Mouse (Mus musculus) naive thymus-derived CD4-positive, alpha-beta T cell, adult 2 months (primary cell): ENCODE data around the gene Zfp64.

Experiments
- DNase-seq: peaks from one replicate; pipeline ENCODE4 v3.0.0-alpha.2; 2011; ENCODE audit warnings: low read depth

Zfp64 gene

DNA sequence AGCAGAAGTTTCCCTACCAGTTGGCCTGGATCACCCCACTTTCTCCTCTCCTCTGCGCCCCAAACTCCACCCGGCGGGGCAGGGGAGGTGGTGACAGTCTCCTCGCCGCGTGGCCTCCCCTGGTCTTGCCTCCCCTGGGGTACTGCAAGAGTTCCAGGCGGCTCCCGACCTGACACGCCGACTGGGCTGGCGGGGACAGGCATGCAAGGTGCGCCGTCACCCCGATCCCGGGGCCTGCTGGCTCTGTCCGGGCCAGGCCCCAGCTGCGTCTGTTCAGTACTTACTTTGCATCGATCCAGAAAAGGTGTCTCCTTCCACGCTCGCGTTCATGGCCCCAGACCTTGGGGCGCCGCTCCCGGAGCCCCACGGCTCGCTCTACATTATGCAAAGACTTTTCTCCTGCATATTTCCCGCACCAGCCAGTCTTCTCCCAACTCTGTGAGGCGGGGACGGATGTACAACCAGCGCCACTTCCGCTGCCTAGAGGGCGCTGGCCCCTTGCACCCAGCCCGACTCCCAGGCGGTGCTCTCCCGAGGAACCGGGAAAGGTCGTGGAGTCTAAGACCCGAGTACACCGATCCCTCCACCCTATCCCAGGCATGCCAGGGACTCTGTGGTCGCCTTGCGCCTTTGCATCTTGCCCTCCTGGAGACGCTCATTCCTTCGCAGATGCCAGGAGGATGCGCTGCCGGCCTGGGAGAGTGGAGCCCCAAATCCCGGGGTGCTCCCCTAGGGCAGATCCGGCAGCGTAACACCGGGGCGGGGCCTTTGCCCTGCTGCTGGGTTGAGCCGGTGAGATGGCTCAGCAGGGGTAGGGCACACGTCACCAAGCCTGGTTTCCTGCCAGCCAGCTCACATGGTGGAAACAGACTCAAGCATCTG, at the start of gene Zfp64:
Gene Zfp64 (minus strand): TSS at position 753 of the 882 bp plus-strand sequence.
- peak; percentile 92 for DNase-seq

DNA sequence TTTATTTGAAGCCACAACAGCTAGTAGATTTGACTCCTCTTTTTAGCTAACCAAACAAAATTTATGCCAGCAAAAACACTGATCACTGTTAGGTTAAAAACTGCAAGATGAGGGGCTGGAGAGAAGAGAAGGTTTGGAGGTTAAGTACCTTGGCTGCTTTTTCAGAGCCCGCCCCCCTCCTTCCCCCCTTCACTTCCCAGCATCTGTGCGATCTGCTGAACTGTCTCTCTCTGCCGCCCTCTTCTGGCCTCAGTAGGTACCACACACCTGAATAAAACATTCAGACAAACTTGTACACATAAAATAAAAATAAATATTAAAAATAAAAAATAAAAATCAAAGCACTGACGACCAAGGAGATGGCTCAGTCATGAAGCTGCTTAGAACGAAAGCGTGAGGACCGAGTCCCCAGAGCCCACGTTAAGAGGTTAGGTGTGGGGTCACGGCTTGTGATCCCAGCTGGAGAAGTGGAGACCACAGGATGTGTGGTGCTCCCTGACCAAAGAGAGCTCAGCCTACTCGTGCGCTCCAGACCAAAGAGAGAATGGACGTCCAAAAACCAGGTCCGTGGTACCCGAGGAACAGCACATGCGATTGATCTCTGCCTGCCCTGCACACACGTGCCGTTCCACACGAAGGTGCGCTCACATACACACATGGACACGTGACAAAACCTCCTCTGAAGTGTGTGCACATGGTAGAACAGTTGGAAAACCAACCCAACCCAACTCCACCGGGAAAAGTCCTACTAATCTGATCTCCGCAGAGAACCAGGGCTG, 37.4 kb upstream of the Zfp64 start:
- DNase-seq: peak; percentile 41

DNA sequence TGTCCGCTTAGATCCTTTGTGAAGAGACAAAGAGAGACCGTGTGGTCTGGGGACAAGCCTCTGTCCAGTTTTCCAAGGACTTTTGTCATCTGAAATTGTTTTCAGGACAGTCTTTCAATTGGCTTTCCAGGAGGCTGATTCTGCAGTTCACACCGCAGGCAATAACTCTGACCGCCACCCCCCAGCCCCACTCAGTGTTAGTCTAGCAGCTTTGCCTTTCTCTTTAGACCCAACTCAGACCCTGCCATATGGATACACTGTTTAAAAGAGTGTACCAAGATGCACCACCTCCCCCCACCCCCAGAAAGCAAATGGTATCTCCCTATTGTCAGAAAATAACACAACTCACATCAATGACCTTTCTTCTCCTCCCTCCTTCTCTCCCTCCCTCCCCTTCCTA, 35.6 kb upstream of the Zfp64 start:
- no peak for DNase-seq

DNA sequence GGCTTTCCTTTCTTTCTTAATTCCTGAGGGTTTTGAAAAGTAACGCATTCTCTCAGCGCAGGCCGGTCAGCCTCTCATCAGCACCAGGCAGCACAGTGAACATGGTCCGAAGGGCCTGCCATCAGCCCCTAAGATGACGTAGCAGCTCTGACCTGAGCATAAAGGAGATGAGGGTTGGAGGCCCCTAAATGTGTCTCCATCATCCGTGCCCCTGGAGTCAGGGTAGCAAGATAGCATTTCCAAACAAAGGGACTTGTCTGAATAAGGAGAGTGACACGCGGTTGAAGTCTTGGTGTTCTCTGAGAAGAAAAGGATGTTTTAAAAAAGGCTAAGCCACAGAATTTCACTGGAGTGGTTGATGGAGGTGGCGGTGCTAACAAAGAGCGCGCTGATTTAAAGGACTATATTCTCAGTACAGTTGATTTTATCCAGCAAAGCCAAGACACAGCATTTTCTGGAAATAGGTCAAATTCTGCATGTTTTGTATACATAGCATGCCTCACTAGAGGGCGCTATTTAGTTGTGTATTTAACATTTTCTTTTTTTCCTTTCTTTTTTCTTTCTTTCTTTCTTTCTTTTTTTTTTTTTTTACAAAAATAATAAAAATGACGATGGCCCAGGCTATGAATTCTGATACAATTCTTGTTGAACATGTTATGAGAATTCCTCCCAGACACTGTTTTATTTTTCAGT, 34.8 kb upstream of the Zfp64 start:
- peak; percentile 41 for DNase-seq

DNA sequence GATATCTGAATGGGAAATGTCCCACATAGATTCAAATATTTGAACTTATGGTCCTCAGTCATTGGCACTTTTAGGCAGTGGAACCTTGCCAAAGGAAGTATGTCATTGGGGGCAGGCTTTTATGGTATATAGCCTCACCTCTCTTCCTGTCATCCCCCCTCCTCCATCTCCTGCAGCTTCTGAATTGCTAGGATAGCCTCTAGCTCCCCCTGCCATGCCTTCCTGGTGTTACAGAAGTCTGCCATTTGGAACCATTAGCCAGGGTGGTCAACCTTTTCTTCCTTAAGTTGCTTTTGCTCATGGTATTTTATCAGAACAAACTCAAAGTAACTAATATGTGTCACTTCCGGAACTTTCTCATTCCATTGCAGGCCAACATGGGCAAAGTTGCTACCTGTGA, 32.7 kb upstream of the Zfp64 start:
- DNase-seq: no peak

DNA sequence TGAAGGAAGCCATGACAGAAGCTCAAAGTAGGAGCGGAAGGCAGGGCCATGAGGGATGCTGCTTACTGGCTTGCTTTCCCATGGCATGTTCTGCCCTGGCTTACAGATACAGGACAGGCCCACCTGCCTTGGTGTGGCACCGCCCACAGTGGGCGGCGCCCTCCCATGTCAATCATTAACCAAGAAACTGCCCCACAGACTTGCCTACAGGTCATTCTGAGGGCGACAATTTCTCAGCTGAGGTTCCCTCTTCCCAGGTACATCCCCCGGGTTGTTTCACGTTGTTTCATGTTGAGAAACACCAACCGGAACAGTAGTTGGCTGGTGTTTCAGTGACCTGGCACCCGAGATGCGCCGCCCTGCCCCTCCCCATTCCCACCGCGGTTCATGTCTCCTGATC, 32.0 kb upstream of the Zfp64 start:
- no peak for DNase-seq

DNA sequence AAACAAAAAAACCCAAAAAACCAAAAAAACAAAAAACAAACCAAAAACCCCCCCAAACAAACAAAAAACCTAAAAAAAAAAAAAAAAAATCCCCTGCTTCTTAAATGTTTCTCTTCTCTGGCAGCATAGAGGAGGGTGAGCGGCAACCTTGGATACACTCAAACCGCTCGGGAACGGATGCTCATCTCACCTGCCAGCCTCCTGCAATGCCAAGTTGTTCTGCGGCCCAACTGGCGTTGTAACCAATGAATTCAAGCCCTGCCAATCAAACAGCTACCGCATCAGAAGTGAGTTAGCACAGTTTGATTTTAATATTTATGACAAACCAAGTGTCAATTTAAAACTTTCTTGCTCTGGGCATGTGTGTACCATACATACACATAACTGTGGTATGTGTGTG, 26.6 kb upstream of the Zfp64 start:
- no peak for DNase-seq

DNA sequence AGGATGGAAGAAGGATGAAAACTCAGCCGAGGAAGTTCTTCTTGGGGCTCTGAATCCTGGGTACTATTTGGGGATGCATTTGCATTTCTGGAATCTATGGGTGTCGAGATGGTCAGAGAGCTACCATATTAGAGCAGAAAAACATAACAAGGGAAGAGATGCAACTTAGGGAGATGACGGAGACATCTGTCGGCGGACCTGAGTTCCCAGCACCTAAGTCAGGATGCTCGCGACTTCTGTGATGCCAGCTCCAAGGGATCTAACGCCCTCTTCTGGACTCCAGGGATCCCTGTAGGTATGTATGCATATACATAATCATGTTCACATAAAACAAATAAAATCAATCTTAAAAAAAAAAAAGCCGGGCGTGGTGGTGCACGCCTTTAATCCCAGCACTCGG, 26.1 kb upstream of the Zfp64 start:
- no peak for DNase-seq

DNA sequence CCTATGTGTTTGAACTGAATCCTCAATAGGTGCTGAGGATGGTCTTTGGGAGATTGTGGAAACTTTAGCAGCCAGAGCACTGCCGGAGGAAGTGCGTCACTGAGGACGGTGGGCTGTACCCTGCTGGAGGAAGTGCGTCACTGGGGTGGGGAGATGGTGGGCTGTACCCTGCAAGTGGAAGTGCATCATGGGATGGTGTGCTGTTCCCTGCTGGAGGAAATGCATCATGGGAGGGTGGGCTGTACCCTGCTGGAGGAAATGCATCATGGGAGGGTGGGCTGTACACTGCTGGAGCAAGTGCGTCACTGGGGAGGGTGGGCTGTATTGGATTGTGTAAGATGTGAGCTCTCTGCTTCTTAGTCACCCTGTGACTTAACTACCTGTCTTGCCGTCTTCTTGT, 25.5 kb upstream of the Zfp64 start:
- peak; percentile 63 for DNase-seq

DNA sequence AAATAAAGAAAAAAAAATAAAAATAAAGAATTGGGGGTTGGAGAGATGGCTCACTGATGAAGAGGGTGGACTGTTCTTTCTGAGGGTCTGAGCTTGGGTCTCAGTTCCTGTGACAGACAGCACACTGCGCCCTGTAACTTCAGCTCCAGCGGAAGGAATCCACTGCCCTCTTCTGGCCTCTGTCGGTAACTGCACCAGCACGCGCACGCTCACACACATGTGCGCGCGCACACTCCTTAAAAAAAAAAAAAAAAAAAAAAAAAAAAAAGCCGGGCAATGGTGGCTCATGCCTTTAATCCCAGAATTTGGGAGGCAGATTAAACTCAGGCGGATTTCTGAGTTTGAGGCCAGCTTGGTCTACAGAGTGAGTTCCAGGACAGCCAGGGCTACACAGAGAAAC, 24.4 kb upstream of the Zfp64 start:
- peak; percentile 37 for DNase-seq

DNA sequence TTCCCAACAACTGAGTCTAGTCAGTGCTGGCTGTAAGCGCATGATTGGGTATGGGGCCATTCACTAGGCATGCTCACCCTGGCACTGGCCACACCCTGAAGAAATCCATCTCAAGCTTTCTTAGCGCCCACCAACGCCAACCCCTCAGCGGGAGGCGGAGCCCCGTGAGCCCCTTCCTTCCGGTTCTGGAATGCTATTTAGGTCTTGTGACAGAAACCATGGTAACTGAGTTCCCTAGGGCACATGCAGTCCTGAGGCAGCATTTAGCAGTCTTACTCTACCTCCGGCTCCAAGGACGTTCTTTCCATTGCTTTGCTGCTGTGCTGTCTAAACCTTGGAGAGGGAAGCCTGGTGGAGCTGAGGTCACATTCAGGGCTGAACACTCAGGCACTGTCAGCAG, 22.6 kb upstream of the Zfp64 start:
- DNase-seq: no peak

DNA sequence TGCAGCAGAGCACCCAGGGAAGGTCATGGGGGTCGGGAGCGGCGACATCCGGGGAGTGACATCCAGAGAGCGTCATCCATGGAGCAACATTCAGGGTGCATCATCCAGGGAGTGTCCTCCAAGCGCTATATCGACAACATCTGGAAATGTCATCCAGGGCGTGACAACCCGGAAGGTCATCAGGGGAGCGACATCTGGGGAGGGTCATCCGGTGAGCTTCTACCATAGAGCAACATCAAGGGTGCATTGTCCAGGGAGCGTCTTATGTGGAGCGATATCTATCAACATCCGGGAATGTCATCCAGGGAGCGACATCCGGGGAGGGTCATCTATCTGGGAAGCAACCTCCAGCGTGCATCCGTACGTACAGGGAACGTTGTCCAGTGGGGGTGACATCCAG, 14.7 kb upstream of the Zfp64 start:
- DNase-seq: no peak

DNA sequence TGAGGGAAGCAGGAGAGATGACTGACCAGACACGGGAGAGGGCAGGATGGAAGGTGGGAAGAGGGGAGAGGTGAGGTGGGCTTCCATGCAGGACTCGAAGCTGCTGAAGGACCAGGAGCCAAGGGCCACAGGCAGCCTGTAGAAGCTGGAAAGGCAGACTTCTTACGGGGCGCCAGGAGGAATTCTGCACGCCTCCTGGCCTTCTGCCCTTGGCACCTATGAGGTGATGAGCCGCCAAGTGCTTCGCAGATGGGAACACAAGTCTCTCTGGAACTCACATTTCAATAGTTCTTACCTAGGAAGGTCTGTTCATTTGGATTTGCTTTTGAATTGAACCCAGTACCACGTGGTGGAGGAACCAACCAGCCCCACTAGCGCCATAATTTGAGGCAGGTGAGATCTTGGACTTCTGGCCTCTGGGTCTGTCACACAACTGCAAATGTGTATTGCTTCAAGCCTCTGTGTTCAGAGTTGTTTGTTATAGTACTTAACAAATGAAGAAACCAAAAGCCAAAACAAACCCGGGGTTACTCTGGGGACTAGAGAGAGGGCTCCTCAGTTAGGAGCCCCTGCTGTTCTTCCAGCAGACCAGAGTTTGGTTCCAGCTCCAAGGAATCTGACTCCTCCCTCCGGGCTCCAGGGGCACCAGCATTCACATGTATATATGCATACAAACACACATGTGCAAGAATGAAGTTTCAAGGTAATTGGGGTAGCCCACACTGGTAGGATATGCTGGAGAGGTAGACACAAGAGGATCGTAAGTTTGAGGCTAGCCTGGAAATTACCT, 12.9 kb upstream of the Zfp64 start:
- no peak for DNase-seq

DNA sequence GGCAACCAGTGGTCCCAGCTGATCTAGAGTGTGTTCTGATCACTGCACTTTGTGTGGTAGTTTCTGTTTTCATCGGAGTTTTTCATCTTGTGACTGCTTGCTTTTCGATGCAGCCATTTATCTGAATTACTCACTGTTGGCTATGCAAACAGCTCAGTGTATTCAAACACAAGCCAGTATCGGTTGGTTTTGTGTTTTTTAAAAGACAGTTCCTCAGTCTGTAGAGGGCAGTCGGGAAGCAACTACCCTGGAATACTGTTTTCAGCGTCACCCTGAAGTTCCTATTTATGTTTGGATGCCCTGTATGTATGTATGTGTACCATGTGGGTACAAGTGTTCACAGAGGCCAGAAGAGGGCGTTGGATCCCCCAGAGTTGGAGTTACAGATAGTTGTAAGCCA, 11.1 kb upstream of the Zfp64 start:
- DNase-seq: no peak

DNA sequence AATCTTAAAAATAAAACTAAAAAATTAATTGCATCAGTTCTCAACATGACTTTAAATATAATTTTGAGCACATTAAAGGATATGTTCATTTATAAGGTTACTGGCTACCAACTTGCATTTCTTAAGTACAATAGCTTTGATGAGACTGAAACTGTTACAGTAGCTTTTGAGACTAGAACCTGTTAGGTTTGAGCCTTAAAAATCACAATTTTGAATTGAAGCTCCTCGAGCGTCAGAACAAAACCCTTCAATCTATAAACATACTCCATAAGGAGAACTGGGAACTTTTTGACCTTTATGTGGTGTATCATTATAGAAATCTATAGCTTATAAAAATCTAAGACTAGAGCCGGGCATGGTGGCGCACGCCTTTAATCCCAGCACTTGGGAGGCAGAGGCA, 9.5 kb upstream of the Zfp64 start:
- DNase-seq: no peak

DNA sequence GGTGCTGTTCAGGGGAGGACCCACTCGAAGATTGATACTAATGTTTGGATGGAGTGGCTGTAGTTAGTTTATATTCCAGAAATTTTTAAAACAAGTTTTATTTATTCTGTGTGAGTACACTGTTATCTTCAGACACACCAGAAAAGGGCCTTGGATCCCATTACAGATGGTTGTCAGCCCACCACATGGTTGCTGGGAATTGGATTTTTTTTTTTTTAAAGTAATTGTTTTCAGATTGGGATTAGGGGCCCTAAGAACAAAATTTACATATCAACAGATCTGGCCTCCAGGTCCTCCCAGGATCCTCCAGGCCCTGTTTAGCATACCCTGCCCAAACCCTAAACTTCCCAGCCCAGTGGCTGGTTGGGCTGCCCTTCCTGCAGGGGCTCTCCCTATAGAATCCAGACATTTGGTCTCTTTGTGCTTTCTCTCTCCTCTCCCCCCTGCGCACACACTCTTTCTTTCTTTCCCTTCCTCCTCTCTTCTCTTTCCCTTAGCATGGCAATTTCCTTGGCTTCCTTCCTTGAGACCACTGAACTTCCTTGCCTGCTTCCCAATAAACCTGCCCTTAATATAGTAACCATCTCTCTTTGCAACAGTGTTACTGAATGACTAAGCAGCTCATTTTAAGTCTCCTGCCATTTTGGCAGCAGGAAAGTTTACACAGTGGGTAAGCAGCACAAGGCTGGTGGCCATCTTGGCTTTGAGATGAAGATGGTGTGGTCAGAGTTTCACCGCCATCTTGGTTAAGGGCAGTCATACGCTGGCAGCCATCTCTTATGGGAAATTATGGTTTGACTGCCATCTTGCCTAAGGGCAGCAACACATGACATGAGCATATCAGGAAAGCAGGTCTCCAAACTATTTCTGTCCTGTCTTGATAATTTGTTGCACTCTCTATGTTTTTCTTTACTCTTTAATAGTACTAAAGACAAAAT, 6.6 kb upstream of the Zfp64 start:
- no peak for DNase-seq

DNA sequence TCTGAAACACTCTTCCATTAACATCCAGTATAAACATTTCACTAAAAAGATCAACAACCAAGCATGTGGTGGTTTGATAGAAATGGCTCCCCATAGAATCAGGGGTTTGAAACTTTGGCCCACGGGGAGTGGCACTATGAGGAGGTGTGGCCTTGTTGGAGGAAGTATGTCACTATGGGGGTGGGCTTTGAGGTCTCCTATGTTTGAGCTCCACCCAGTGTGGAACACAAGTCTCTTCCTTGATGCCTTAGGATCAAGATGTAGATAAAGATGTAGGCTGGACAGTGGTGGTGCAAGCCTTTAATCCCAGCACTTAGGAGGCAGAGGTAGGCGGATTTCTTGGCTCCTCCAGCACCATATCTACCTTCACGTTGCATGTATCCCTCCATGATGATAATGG, 5.4 kb upstream of the Zfp64 start:
- DNase-seq: no peak

DNA sequence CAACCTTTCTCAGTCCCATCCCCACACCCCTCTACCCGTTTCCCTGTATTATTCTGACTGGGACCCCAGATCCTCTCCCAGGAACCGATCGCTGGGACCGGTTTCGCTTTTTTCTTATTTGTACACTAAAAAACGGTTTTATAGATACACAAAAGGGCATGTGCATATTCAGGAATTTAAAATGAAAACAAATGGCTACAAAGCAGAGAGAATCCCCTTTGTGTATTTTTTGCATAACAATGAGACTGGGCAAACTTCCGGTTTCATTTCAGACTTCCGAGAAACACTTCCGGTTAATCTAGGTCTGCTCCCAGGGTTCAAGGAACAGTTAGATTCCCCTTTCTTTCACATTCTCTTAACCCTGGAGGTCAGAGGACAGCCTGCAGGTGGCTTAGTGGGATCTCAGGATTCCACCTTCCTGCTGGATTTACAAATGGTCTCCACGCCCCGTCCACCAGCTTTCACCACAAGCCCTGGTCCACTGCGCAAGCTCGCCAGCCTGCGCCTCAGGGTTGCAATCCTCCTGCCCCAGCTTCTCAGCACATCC, 4.0 kb upstream of the Zfp64 start:
- DNase-seq: no peak

DNA sequence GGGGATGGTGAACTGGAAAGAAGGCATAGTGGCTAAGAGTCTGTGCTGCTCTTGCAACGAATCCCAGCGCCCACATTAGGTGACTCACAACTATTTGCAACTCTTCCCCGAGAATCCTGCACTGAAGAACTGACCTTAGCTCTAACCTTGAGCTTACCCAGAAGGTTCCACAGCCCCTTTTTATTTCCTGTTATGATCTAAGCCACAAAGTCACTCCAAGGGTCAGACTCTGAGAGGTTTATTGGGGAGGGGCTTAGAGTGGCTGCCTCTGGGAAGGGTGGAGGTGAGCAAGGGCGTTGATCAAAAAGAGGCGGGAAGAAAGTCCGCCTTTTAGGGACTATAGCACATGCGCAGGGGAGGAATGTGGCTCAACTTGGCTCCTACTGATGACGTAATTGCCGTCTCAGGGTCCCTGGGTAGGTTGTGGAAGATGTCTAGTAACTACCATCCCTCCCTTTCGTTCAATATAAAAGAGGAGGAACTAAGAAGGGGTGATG, 511 bp upstream of the Zfp64 start:
- DNase-seq: no peak

DNA sequence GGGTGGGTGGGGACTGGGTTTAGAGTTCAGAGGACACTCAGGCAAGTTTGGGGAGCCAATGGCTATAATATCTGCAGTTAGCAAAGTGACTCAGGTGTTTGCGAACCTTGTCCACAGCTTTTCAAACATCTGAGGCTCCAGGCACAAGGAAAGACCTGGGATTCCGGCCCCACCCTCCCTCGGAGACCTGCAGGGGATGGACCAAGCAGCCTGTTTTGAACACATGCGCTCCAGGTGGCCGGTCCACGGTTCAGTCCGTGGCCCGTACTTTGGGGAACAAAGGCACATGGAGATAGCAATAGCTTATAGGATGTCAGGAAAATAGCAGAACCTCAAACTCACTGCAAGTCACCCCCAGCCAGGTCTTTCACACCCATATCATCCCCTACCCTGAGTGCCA, 1.0 kb downstream of the Zfp64 start:
- DNase-seq: peak; percentile 12
